Mouse (Mus musculus) G1E-ER4 (cell line): ENCODE data around the gene Olfml1. TPM values are rescaled to one million over a fixed set of nuclear protein-coding genes. Genes with fewer than 3 reads are reported as not detected.

Experiments used
- GATA1 ChIP-seq: IDR thresholded peaks from one replicate; pipeline ENCODE4 v1.8.0; 2012; ENCODE audit warnings: low read length, inconsistent platforms
- polyA plus RNA-seq: library from polyadenylated mRNA; stranded (reverse); fragments of >175 nt; gene quantifications from 2 replicates; pipeline ENCODE4 v1.2.3, GENCODE M21; 2012

Gene Olfml1
- polyA plus RNA-seq, 1 experiment, result not detected

- no peak for TF ChIP-seq GATA1
Observed at GRCm38 (mm10) chr7:107619225-107619624, 52.0 kb downstream of the Olfml1 start.

- no peak for TF ChIP-seq GATA1
Observed at GRCm38 (mm10) chr7:107620137-107620536, 52.9 kb downstream of the Olfml1 start.

GRCm38 (mm10) chr7:107624432-107624831, 57.2 kb downstream of the Olfml1 start:
- no peak for TF ChIP-seq GATA1

- no peak for TF ChIP-seq GATA1
Observed at GRCm38 (mm10) chr7:107625061-107625460, 57.8 kb downstream of the Olfml1 start, which contains the start of gene 5330417H12Rik. 5330417H12Rik (minus strand) TSS chr7:107625161.

- TF ChIP-seq GATA1, result no peak
Observed at GRCm38 (mm10) chr7:107625781-107626180, 58.5 kb downstream of the Olfml1 start.

GRCm38 (mm10) chr7:107628383-107628782, 61.1 kb downstream of the Olfml1 start:
- no peak for TF ChIP-seq GATA1

- TF ChIP-seq GATA1, result no peak
Observed at GRCm38 (mm10) chr7:107633201-107633600, 66.0 kb downstream of the Olfml1 start.

- no peak for TF ChIP-seq GATA1
Observed at GRCm38 (mm10) chr7:107637398-107637797, 70.2 kb downstream of the Olfml1 start.

GRCm38 (mm10) chr7:107638026-107638425, 70.8 kb downstream of the Olfml1 start:
- no peak for TF ChIP-seq GATA1

Other genes starting within 250 kb of the Olfml1 start
- not detected in 2 replicates for gene Syt9, start 196.7 kb upstream of the Olfml1 start, polyA plus RNA-seq
- not detected in 2 replicates for gene Ppfibp2, start 27.8 kb downstream of the Olfml1 start, polyA plus RNA-seq
- not detected in 2 replicates for gene 5330417H12Rik, start 57.7 kb downstream of the Olfml1 start, polyA plus RNA-seq
- gene Cyb5r2, start 190.6 kb downstream of the Olfml1 start, polyA plus RNA-seq, result not detected in 2 replicates
- not detected in 2 replicates for gene Ovch2, start 233.8 kb downstream of the Olfml1 start, polyA plus RNA-seq
- gene Olfr467, start 244.8 kb downstream of the Olfml1 start, polyA plus RNA-seq, result not detected in 2 replicates